Mouse (Mus musculus) ES-Bruce4 (cell line): Measurements from ENCODE around the gene Oaz1.

Experiments used
- CTCF ChIP-seq: IDR thresholded peaks from one replicate; pipeline ENCODE4 v1.8.1; 2011; ENCODE audit warnings: low read depth, low read length
- POLR2A ChIP-seq: IDR thresholded peaks from one replicate; pipeline ENCODE4 v1.8.1; 2011; ENCODE audit warnings: low read length; ENCODE audit not compliant: insufficient read depth

DNA sequence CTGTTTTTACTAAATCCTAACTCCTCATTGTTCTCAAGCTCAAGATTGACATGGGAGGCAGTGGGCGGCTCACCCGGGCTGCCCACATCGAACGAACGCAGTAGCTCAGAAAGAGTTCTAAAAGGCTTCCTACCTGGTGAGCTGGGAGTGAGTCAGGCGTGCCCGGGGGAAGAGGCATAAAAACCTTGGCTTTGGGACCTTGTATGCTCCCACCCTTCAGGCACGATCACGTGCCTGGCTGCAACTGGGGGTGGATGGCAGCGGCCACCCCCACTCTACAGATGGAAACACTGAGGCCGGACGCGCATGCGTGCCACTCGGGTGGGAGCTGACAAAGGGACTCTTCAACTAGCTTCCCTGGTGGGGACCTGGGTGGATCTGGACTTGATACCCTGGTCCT lies 15.9 kb downstream of the Oaz1 start:
- no peak for TF ChIP-seq POLR2A
- no peak for TF ChIP-seq CTCF
